Mouse (Mus musculus): ENCODE measurements around the gene Gpn1. TPM values are rescaled to one million over a fixed set of nuclear protein-coding genes. Genes with fewer than 3 reads are reported as not detected.

Gpn1 gene
- polyA plus RNA-seq (2012) = 31.2 and 46.7 TPM in 2 replicates

GRCm38 (mm10) chr5:31494513-31495297, at the start of gene Gpn1:
Gene Gpn1, plus strand, starts transcription at chr5:31494741.
- no peak for TF ChIP-seq GATA1 (IDR thresholded peaks at IDR 0.05; ENCODE audit: low read length)

DNA sequence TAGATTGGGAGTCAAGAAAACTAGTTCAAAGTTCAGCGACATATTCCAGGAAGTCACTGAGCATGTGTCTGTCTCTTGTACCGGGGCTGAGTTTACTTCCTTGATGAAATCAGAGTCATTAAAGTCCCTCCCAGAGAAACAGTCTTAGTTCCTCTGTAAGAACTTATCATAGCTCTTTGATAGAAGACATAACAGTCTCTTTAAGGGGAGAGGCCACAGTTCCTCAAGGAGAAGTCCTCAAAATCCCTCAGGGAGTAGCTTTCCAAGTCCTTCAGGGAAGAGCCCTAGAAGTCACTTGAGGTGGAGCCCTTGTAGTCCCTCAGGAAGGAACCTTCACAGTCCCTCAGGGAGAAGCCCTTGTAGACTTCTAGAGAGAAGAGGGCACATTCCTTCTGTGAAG, 43.2 kb upstream of the Gpn1 start:
- no peak for TF ChIP-seq GATA1 (IDR thresholded peaks at IDR 0.05; ENCODE audit: low read length)

GRCm38 (mm10) chr5:31451878-31452561, 42.5 kb upstream of the Gpn1 start, which contains the start of gene Zfp512:
Gene Zfp512, plus strand, starts transcription at chr5:31452431.
- TF ChIP-seq GATA1 (IDR thresholded peaks at IDR 0.05; ENCODE audit: low read length) = no peak

GRCm38 (mm10) chr5:31452562-31452878, 42.0 kb upstream of the Gpn1 start:
- no peak for TF ChIP-seq GATA1 (IDR thresholded peaks at IDR 0.05; ENCODE audit: low read length)

GRCm38 (mm10) chr5:31452886-31453410, 41.6 kb upstream of the Gpn1 start:
- no peak for TF ChIP-seq GATA1 (IDR thresholded peaks at IDR 0.05; ENCODE audit: low read length)

GRCm38 (mm10) chr5:31467798-31468197, 26.7 kb upstream of the Gpn1 start:
- no peak for TF ChIP-seq GATA1 (IDR thresholded peaks at IDR 0.05; ENCODE audit: low read length)

- no peak for TF ChIP-seq GATA1 (IDR thresholded peaks at IDR 0.05; ENCODE audit: low read length)
Measured at GRCm38 (mm10) chr5:31469711-31470110, 24.8 kb upstream of the Gpn1 start.

DNA sequence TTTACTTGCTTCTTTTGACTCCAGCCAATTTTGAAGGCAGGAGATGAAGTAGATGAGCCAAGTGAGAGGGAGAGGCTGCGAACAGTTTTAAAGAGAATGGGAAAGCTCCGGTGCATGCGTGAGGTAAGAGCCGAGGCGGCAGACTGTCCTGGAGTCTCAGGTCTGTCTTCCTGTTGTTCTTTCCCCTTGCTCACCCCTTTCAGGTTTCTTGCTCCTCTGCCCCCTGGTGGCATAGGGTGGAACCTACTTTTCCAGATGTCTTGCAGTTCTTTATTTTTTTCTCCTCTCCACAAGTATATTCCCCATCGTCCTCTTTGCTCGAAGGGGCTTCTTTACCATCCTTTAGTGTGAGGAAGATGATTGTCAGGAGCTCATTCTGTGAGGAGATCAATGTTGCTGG, 24.2 kb upstream of the Gpn1 start:
- no peak for TF ChIP-seq GATA1 (IDR thresholded peaks at IDR 0.05; ENCODE audit: low read length)

GRCm38 (mm10) chr5:31480536-31480935, 14.0 kb upstream of the Gpn1 start:
- no peak for TF ChIP-seq GATA1 (IDR thresholded peaks at IDR 0.05; ENCODE audit: low read length)

- TF ChIP-seq GATA1 (IDR thresholded peaks at IDR 0.05; ENCODE audit: low read length) = no peak
Measured at GRCm38 (mm10) chr5:31485440-31485839, 9.1 kb upstream of the Gpn1 start, which contains the start of gene 4930548H24Rik. Gene 4930548H24Rik, plus strand, starts transcription at chr5:31485740.

DNA sequence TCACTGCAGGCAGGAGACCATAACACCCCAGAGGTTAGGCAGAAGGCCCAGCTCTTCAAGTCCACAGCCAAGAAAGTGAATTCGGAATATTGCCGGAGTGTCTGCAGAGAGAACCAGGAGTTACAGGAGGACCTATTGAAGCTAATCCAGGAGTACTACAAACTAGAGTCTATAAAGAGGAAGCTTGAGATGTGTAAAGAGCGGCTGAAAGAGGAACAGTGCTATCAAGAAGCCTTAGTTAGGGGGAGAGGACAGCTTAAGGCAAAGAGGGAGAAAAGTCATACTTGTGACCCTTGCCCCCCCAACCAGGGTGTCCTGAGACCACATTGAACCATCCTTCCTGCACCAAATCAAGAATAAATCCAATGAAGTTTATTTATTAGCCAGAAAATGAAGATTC, 6.7 kb upstream of the Gpn1 start:
- no peak for TF ChIP-seq GATA1 (IDR thresholded peaks at IDR 0.05; ENCODE audit: low read length)

DNA sequence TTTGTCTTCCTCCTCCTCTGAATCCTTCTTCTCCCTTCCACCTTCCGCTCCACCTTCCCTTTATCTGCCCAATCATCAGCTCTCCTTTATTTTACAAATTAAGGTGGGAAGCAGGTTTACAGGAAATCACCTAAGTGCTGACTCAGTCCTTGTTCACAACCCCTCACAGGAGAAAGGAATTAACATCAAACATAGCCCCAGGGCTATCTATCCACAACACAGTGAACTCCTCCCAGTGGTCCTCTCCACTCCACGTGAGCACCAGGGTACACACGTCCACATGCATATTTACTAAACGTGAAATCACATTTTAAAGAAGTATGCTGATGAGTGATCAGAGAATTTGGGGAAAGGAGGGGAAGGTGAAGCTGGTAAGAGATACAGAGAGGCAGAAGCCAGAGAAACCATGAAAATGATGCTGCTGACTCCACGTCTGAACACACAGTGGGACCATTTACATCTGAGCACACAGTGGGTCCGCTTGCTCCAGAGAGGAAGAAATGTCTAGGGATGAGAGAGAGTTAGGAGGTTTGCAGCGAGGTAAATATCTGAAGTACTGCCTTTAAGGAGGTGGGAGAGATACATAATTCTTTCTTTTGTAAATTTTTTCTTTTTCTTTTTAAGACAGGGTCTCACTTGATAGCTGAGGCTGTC, 5.3 kb upstream of the Gpn1 start:
- no peak for TF ChIP-seq GATA1 (IDR thresholded peaks at IDR 0.05; ENCODE audit: low read length)

- no peak for TF ChIP-seq GATA1 (IDR thresholded peaks at IDR 0.05; ENCODE audit: low read length)
Measured at GRCm38 (mm10) chr5:31492031-31492430, 2.5 kb upstream of the Gpn1 start.

DNA sequence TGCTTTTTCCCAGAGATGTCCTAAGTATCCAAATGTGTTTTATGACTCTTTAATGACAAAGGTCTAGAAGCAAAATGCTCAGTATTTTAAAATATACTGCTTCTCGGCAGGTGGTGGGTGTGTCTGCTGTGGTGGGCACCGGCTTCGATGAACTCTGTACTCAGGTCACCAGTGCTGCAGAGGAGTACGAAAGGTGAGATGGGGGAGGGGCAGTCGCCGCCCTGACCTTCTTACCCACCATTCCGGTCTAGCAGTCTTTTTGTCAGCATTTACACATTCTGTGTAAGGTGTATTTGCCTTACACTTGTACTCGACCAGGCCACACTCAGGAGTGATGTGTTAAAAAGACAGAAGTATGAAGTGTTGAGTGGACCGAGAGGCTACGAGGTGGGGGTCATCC, 10.3 kb downstream of the Gpn1 start:
- no peak for TF ChIP-seq GATA1 (IDR thresholded peaks at IDR 0.05; ENCODE audit: low read length)

GRCm38 (mm10) chr5:31512481-31512880, 17.9 kb downstream of the Gpn1 start:
- no peak for TF ChIP-seq GATA1 (IDR thresholded peaks at IDR 0.05; ENCODE audit: low read length)

DNA sequence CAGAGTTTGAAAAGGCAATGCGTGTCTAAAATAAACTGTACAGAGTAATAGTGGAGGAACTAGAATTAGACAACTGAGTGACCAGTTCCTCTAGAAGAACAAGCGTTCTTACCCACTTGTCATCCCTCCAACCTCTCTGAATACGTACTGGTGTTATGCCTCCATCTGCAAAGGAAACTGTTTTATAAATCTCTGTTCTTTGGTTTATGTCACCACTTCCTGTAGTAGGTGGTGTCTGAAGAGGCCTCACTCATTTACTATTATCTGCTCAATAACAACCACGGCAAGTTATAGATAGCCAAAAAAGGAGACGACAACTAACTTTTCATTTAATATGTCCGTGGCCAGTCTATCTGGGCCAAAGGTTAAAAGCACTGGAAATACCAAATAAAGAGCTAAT, 26.0 kb downstream of the Gpn1 start:
- TF ChIP-seq GATA1 (IDR thresholded peaks at IDR 0.05; ENCODE audit: low read length) = no peak
